Mouse (Mus musculus) activated CD4-positive, CD25-positive, alpha-beta regulatory T cell, adult 9 weeks (primary cell): ENCODE measurements around the gene 4930505A04Rik. TPM values are rescaled to one million over a fixed set of nuclear protein-coding genes. Genes with fewer than 3 reads are reported as not detected.

ENCODE experiments used
- polyA plus RNA-seq: library from polyadenylated mRNA; unstranded; fragments of 100-300 nt; shearing (Covaris generic); gene quantifications from one replicate; pipeline ENCODE4 v1.2.1, GENCODE M21; 2017

Gene 4930505A04Rik
- not detected for polyA plus RNA-seq

GRCm38 (mm10) chr11:30471751-30472593 lies at the start of gene 4930505A04Rik:
4930505A04Rik (minus strand) TSS chr11:30471827.

Other genes with a start within 250 kb of the 4930505A04Rik start
- gene Sptbn1, start 203.7 kb downstream of the 4930505A04Rik start, polyA plus RNA-seq: 138 TPM
- gene Acyp2, start 177.8 kb upstream of the 4930505A04Rik start, polyA plus RNA-seq: 1.4 TPM